Mouse (Mus musculus) CD4-positive helper T cell, adult 2 months (primary cell): Measurements from ENCODE around the gene Pa2g4.
A peak's percentile ranks its signal among the peaks of the same experiment; 100 is the strongest.
"Not testable (repeated sequence)": the region's sequence is repeated elsewhere in the genome, so short reads cannot be mapped to it uniquely, and the experiment has no call there.

Experiments
- DNase-seq: peaks from one replicate; pipeline ENCODE4 v3.0.0-alpha.2; 2012; ENCODE audit warnings: low read depth, missing footprints, low spot score

The Pa2g4 gene

GRCm38 (mm10) chr10:128579298-128579697 is 13.5 kb upstream of the Pa2g4 start:
- DNase-seq, result no peak

GRCm38 (mm10) chr10:128578330-128578729 is 12.5 kb upstream of the Pa2g4 start:
- peak; percentile 38 for DNase-seq

GRCm38 (mm10) chr10:128575063-128575462 is 9.3 kb upstream of the Pa2g4 start:
- no peak for DNase-seq

GRCm38 (mm10) chr10:128565206-128565787 is 490 bp downstream of the Pa2g4 start:
- peak; percentile 55 for DNase-seq

- DNase-seq, result no peak
Observed at GRCm38 (mm10) chr10:128563544-128563943, 2.2 kb downstream of the Pa2g4 start.

- no peak for DNase-seq
Observed at GRCm38 (mm10) chr10:128556963-128557362, 8.8 kb downstream of the Pa2g4 start.

GRCm38 (mm10) chr10:128556286-128556685 is 9.5 kb downstream of the Pa2g4 start:
- DNase-seq, result peak; percentile 23

GRCm38 (mm10) chr10:128555567-128555966 is 10.2 kb downstream of the Pa2g4 start:
- not testable (repeated sequence) for DNase-seq

GRCm38 (mm10) chr10:128550144-128550823 is 15.5 kb downstream of the Pa2g4 start:
- DNase-seq, result not testable (repeated sequence)

- DNase-seq, result peak; percentile 28
Observed at GRCm38 (mm10) chr10:128549682-128550057, 16.1 kb downstream of the Pa2g4 start.

GRCm38 (mm10) chr10:128548947-128549681 is 16.7 kb downstream of the Pa2g4 start, which contains the start of gene Rpl41:
TSS of gene Rpl41 (minus strand) at chr10:128549305.
- DNase-seq, result peak; percentile 99

- DNase-seq, result not testable (repeated sequence)
Observed at GRCm38 (mm10) chr10:128548051-128548791, 17.6 kb downstream of the Pa2g4 start.

- peak; percentile 100 for DNase-seq
Observed at GRCm38 (mm10) chr10:128547361-128548032, 18.3 kb downstream of the Pa2g4 start, which contains the start of gene Zc3h10. TSS of gene Zc3h10 (minus strand) at chr10:128547774.

- DNase-seq, result peak; percentile 55
Observed at GRCm38 (mm10) chr10:128546787-128547186, 19.0 kb downstream of the Pa2g4 start.

- DNase-seq, result peak; percentile 71
Observed at GRCm38 (mm10) chr10:128546361-128546760, 19.4 kb downstream of the Pa2g4 start.

GRCm38 (mm10) chr10:128545570-128545898 is 20.3 kb downstream of the Pa2g4 start:
- DNase-seq, result no peak

GRCm38 (mm10) chr10:128544674-128545569 is 20.9 kb downstream of the Pa2g4 start:
- no peak for DNase-seq

- DNase-seq, result no peak
Observed at GRCm38 (mm10) chr10:128544151-128544657, 21.6 kb downstream of the Pa2g4 start.

- DNase-seq, result no peak
Observed at GRCm38 (mm10) chr10:128543100-128543499, 22.7 kb downstream of the Pa2g4 start.

- DNase-seq, result no peak
Observed at GRCm38 (mm10) chr10:128538340-128538870, 27.4 kb downstream of the Pa2g4 start.
